6 mouse cellular contexts compared by ENCODE assay signal in the genomic region with DNA sequence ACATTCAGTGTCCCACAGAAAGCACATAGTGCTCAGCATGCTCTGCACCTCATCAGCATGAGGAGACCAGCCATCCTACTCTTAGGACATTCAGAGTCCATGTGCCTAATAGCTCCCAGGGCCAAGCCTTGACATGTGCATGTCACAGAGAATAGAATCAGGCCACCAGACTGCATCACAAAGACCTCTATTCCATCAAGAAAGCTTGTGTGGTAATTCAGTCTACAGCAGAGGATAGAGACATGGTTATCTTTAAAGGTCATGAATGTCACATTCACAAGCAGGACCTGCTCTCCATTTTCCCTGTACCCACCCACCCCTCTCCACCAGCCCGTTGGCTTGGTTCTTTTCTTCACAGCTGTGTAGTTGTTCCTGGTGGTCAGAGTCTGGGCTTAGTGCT. TPM values are rescaled to one million over a fixed set of nuclear protein-coding genes. Genes with fewer than 3 reads are reported as not detected.
"Had no signal": no experiment of that assay in that cellular context is flagged by ENCODE, and none has a peak within 500 bp of the region (broad histone marks: within the 10 kb centered on the region; RNA-seq: fewer than 3 reads in every experiment).

A gene (minus strand): TSS at position 101 of the 400 bp plus-strand sequence.

RNA-seq across cellular contexts. Expression of the gene that starts here (rescaled TPM):
- total RNA-seq: neutrophil, adult 5-6 weeks had no signal
- polyA plus RNA-seq: small intestine, adult 2 months; spleen, adult 2 months; stomach, embryonic 15.5 days; stomach, postnatal 0 days; thymus, postnatal 0 days had no signal
